27 mouse cellular contexts compared by ENCODE assay signal in the genomic region with DNA sequence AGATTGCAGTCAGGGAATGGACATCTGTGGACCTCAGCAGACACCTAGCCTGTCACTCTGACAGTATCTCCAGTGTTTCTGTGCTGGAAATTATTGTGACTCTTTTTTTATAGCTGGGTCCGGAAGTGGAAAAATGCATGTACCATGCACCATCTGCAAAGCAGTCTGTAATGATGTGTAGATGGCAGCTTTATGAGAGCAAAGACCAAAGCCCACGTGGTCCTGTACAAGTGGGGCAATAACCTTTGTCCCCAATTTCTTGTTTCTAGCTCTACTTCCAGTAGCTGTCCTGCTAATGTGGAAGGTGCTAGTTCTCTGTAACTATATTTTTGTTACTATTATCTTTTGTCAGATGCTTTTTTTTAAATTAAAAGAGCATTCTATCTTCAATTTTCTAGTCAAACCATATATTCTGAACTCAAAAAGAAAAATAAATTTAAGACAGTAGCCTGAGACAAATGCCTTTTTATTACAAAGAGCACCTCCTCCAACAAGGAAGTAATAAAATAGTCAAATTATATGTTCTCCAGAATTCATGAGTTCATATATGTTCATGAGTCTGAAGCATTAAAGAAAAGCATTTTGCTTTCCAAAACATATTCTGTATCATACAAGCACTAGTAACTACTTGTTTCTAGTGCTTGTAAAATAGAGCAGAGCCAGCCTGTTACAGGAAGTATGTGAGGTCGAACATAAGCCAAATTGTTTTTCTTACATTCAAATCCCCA. TPM values are rescaled to one million over a fixed set of nuclear protein-coding genes. Genes with fewer than 3 reads are reported as not detected.
DNase-seq lines count a peak whose midpoint lies in the region; ATAC-seq and TF ChIP-seq lines count a peak whose summit lies in the region.
"Had no signal": no experiment of that assay in that cellular context is flagged by ENCODE, and none has a peak within 500 bp of the region (broad histone marks: within the 10 kb centered on the region; RNA-seq: fewer than 3 reads in every experiment).

No protein-coding gene starts in this region.

- peak; percentile 28 for DNase-seq in kidney, adult 2 months
- DNase-seq in kidney, adult 18-20 months, result no peak
- peak; percentile 38 for DNase-seq in kidney, postnatal 0 days (ENCODE audit: low spot score)
- DNase-seq in kidney, adult 8-10 months, result no peak
- DNase-seq in limb, embryonic 11.5 days (ENCODE audit: low spot score), result peak; percentile 6
- DNase-seq in limb, embryonic 10.5 days (ENCODE audit: low spot score), result no peak
- DNase-seq: adrenal gland, adult 8-10 months; adrenal gland, postnatal 14 days; adrenal gland, postnatal 36 days; B cell, adult 2 months; cerebellum, adult 11-12 months; cerebellum, adult 2 months; cerebellum, adult 9-10 months; cerebellum, postnatal 10 days; cerebellum, postnatal 25 days had no signal

- 50% methylated on average over 3 of the region's 3 CpGs for WGBS in kidney, adult 2 months
- 57% methylated on average over 3 of the region's 3 CpGs for WGBS in kidney, postnatal 0 days
- WGBS in limb, embryonic 11.5 days, result 83% methylated on average over 3 of the region's 3 CpGs
- WGBS in limb, embryonic 10.5 days, result 89% methylated on average over 3 of the region's 3 CpGs
- WGBS in intestine, postnatal 0 days, result 32% methylated on average over 3 of the region's 3 CpGs

- no peak overlapping the region for H3K9ac ChIP-seq in kidney, postnatal 0 days (ENCODE audit: low read depth, low read length)
- H3K9ac ChIP-seq in limb, embryonic 11.5 days (ENCODE audit: low read length), result no peak overlapping the region
- H3K9ac ChIP-seq in intestine, postnatal 0 days (ENCODE audit: low read depth, low read length), result no peak overlapping the region
- H3K9ac ChIP-seq: embryonic facial prominence, embryonic 12.5 days; forebrain, embryonic 12.5 days had no signal

- H3K4me1 ChIP-seq in kidney, adult 2 months (ENCODE audit: control insufficient read depth, insufficient read depth, low read length), result no peaks in the 10 kb centered on the region
- no peaks in the 10 kb centered on the region for H3K4me1 ChIP-seq in kidney, postnatal 0 days (replicated peaks; ENCODE audit: insufficient read depth, low read length)
- H3K4me1 ChIP-seq in limb, embryonic 11.5 days (ENCODE audit: control insufficient read depth, insufficient read depth, low read length), result no peaks in the 10 kb centered on the region
- H3K4me1 ChIP-seq in limb, embryonic 10.5 days, result no peaks in the 10 kb centered on the region
- no peaks in the 10 kb centered on the region for H3K4me1 ChIP-seq in intestine, postnatal 0 days (replicated peaks; ENCODE audit: control insufficient read depth, insufficient read depth, low read length)
- H3K4me1 ChIP-seq: embryonic facial prominence, embryonic 10.5 days; embryonic facial prominence, embryonic 12.5 days; forebrain, embryonic 10.5 days; forebrain, embryonic 12.5 days had no signal

- H3K9me3 ChIP-seq in kidney, postnatal 0 days (replicated peaks; ENCODE audit: low read length), result no peaks in the 10 kb centered on the region
- no peaks in the 10 kb centered on the region for H3K9me3 ChIP-seq in limb, embryonic 11.5 days (ENCODE audit: control insufficient read depth, low read length)
- H3K9me3 ChIP-seq in limb, embryonic 10.5 days (replicated peaks), result no peaks in the 10 kb centered on the region
- no peaks in the 10 kb centered on the region for H3K9me3 ChIP-seq in intestine, postnatal 0 days (ENCODE audit: control insufficient read depth)
- H3K9me3 ChIP-seq: embryonic facial prominence, embryonic 10.5 days; embryonic facial prominence, embryonic 12.5 days; forebrain, embryonic 10.5 days; forebrain, embryonic 12.5 days; G1E had no signal

- H3K36me3 ChIP-seq in kidney, adult 2 months (ENCODE audit: control insufficient read depth, insufficient read depth, low read length), result no peaks in the 10 kb centered on the region
- no peaks in the 10 kb centered on the region for H3K36me3 ChIP-seq in kidney, postnatal 0 days (ENCODE audit: insufficient read depth, low read length)
- no peaks in the 10 kb centered on the region for H3K36me3 ChIP-seq in limb, embryonic 11.5 days (ENCODE audit: control insufficient read depth, insufficient read depth, low read length)
- H3K36me3 ChIP-seq in limb, embryonic 10.5 days, result peaks cover 10% of the 10 kb centered on the region
- no peaks in the 10 kb centered on the region for H3K36me3 ChIP-seq in intestine, postnatal 0 days (ENCODE audit: control insufficient read depth, insufficient read depth)
- H3K36me3 ChIP-seq: embryonic facial prominence, embryonic 12.5 days; forebrain, embryonic 12.5 days had no signal

- no peak overlapping the region for H3K4me2 ChIP-seq in kidney, postnatal 0 days (ENCODE audit: low read length)
- H3K4me2 ChIP-seq in limb, embryonic 11.5 days (ENCODE audit: low read depth, severe bottlenecking), result no peak overlapping the region
- no peak overlapping the region for H3K4me2 ChIP-seq in intestine, postnatal 0 days (replicated peaks; ENCODE audit: low read depth)
- H3K4me2 ChIP-seq: embryonic facial prominence, embryonic 12.5 days; forebrain, embryonic 12.5 days had no signal

- H3K4me3 ChIP-seq in kidney, adult 2 months (ENCODE audit: insufficient read depth, low read depth, low read length), result no peak overlapping the region
- no peak overlapping the region for H3K4me3 ChIP-seq in kidney, postnatal 0 days (replicated peaks; ENCODE audit: low read depth, low read length)
- no peak overlapping the region for H3K4me3 ChIP-seq in limb, embryonic 11.5 days (ENCODE audit: low read depth, low read length)
- H3K4me3 ChIP-seq in limb, embryonic 10.5 days, result no peak overlapping the region
- no peak overlapping the region for H3K4me3 ChIP-seq in intestine, postnatal 0 days (ENCODE audit: low read depth, low read length)
- H3K4me3 ChIP-seq: embryonic facial prominence, embryonic 10.5 days; embryonic facial prominence, embryonic 12.5 days; forebrain, embryonic 10.5 days; forebrain, embryonic 12.5 days had no signal

- H3K27ac ChIP-seq in kidney, adult 2 months (ENCODE audit: insufficient read depth, low read depth, low read length), result no peak overlapping the region
- H3K27ac ChIP-seq in kidney, postnatal 0 days, result no peak overlapping the region
- H3K27ac ChIP-seq in limb, embryonic 11.5 days (replicated peaks; ENCODE audit: low read depth, low read length), result no peak overlapping the region
- H3K27ac ChIP-seq in limb, embryonic 10.5 days, result no peak overlapping the region
- H3K27ac ChIP-seq in intestine, postnatal 0 days (ENCODE audit: low read depth, low read length), result peak overlapping the region; percentile 73
- H3K27ac ChIP-seq: embryonic facial prominence, embryonic 10.5 days; embryonic facial prominence, embryonic 12.5 days; forebrain, embryonic 10.5 days; forebrain, embryonic 12.5 days had no signal

- no peak for ATAC-seq in kidney, postnatal 0 days (replicated peaks; ENCODE audit: low FRiP score, low read depth)
- ATAC-seq in limb, embryonic 11.5 days (ENCODE audit: insufficient number of reproducible peaks, low FRiP score, low TSS enrichment, low read depth), result no peak
- peak; percentile 92 for ATAC-seq in intestine, postnatal 0 days
- no peak for ATAC-seq in erythroid progenitor cell, adult 5-6 weeks (replicated peaks; ENCODE audit: low FRiP score, poor library complexity, severe bottlenecking)
- ATAC-seq: activated CD4-positive, CD25-positive, alpha-beta regulatory T cell, adult 4 months; CD4-positive, CD25-positive, alpha-beta regulatory T cell, adult 4 months; forebrain, embryonic 14.5 days; Patski had no signal

- TF ChIP-seq CTCF in kidney, adult 2 months (conservative IDR thresholded peaks at IDR 0.05; ENCODE audit: insufficient read depth, insufficient read length, low read depth, low read length), result no peak
- no peak for TF ChIP-seq CTCF in kidney, postnatal 0 days (IDR thresholded peaks at IDR 0.05; ENCODE audit: low read depth)
- no peak for TF ChIP-seq CTCF in intestine, postnatal 0 days (IDR thresholded peaks at IDR 0.05; ENCODE audit: low read depth)

- TF ChIP-seq POLR2A in kidney, adult 2 months (IDR thresholded peaks at IDR 0.05; ENCODE audit: low read depth, low read length), result no peak

- no peaks in the 10 kb centered on the region for H3K27me3 ChIP-seq in kidney, adult 2 months (replicated peaks; ENCODE audit: control insufficient read depth, insufficient read depth, low read length)
- H3K27me3 ChIP-seq in kidney, postnatal 0 days (ENCODE audit: insufficient read depth, low read length), result no peaks in the 10 kb centered on the region
- no peaks in the 10 kb centered on the region for H3K27me3 ChIP-seq in limb, embryonic 11.5 days (ENCODE audit: control insufficient read depth, insufficient read depth, low read length)
- H3K27me3 ChIP-seq in limb, embryonic 10.5 days (ENCODE audit: low read depth, poor library complexity, severe bottlenecking), result no peaks in the 10 kb centered on the region
- no peaks in the 10 kb centered on the region for H3K27me3 ChIP-seq in intestine, postnatal 0 days (replicated peaks; ENCODE audit: control insufficient read depth, insufficient read depth, low read length)
- H3K27me3 ChIP-seq: CH12.LX; embryonic facial prominence, embryonic 12.5 days; forebrain, embryonic 12.5 days; Patski had no signal

RNA-seq across cellular contexts. Expression of gene Polr3k, which starts 19.0 kb away (rescaled TPM):
- polyA plus RNA-seq in kidney, adult 2 months (2012; rRNA removed), result 4.1 and 4.5 TPM in 2 replicates
- 55.4 and 58.2 TPM in 2 replicates for polyA plus RNA-seq in kidney, postnatal 0 days (2015; fragmentation: Nextera tagmentation; extraction: Ambion mirVana)
- 97.2 and 102 TPM in 2 replicates for polyA plus RNA-seq in limb, embryonic 11.5 days (2014; fragmentation: Nextera tagmentation; extraction: Ambion mirVana)
- 101 and 105 TPM in 2 replicates for polyA plus RNA-seq in limb, embryonic 10.5 days (2016; fragmentation: Nextera tagmentation; extraction: Ambion mirVana)
- polyA plus RNA-seq in intestine, postnatal 0 days (2015; fragmentation: Nextera tagmentation; extraction: Ambion mirVana), result 38.2 and 45.5 TPM in 2 replicates
- 13.7 and 18.4 TPM in 2 replicates for total RNA-seq in erythroid progenitor cell, adult 5-6 weeks (2015; ENCODE audit: low replicate concordance)
- total RNA-seq in erythroid progenitor cell, adult 5-6 weeks (2017; ENCODE audit: low replicate concordance), result 9.5 and 15.1 TPM in 2 replicates

RNA-seq across cellular contexts. Expression of gene Pcmtd2, which starts 45.5 kb away (rescaled TPM):
- polyA plus RNA-seq in kidney, adult 2 months (2012; rRNA removed), result 40.4 and 51.6 TPM in 2 replicates
- polyA plus RNA-seq in kidney, postnatal 0 days (2015; fragmentation: Nextera tagmentation; extraction: Ambion mirVana), result 39.5 and 41.7 TPM in 2 replicates
- polyA plus RNA-seq in limb, embryonic 11.5 days (2014; fragmentation: Nextera tagmentation; extraction: Ambion mirVana), result 42.6 and 44.1 TPM in 2 replicates
- 22.9 and 32.8 TPM in 2 replicates for polyA plus RNA-seq in limb, embryonic 10.5 days (2016; fragmentation: Nextera tagmentation; extraction: Ambion mirVana)
- polyA plus RNA-seq in intestine, postnatal 0 days (2015; fragmentation: Nextera tagmentation; extraction: Ambion mirVana), result 19.0 and 22.8 TPM in 2 replicates
- 38.6 and 54.1 TPM in 2 replicates for total RNA-seq in erythroid progenitor cell, adult 5-6 weeks (2015; ENCODE audit: low replicate concordance)
- 39.4 and 44.5 TPM in 2 replicates for total RNA-seq in erythroid progenitor cell, adult 5-6 weeks (2017; ENCODE audit: low replicate concordance)

Comparison
In these comparisons a context has a peak if more than half of its experiments do, and no peak if none do; other contexts are left out.
1. DNase-seq: peak in kidney, adult 2 months (single experiment), kidney, postnatal 0 days (single experiment) and limb, embryonic 11.5 days (single experiment); none in kidney, adult 18-20 months (single experiment), kidney, adult 8-10 months (0 of 2) and limb, embryonic 10.5 days (single experiment).